Mouse (Mus musculus) G1E (cell line): ENCODE results near the gene Cpne8. TPM values are rescaled to one million over a fixed set of nuclear protein-coding genes. Genes with fewer than 3 reads are reported as not detected.
"Not testable (repeated sequence)": the region's sequence is repeated elsewhere in the genome, so short reads cannot be mapped to it uniquely, and the experiment has no call there.

Source experiments
- ATAC-seq: 2 replicates; pipeline ENCODE4 v1.8.0; 2016; ENCODE audit warnings: mild to moderate bottlenecking; ENCODE audit not compliant: insufficient number of reproducible peaks, poor library complexity, low FRiP score, severe bottlenecking; ENCODE audit errors: extremely low read depth
- DNase-seq: peaks from one replicate; pipeline ENCODE4 v3.0.0; 2012; ENCODE audit warnings: low spot score
- H3K27me3 ChIP-seq: 2 replicates; pipeline ENCODE4 v1.6.1; 2012; ENCODE audit warnings: mild to moderate bottlenecking, low read length, inconsistent platforms; ENCODE audit not compliant: insufficient read depth
- H3K36me3 ChIP-seq: replicated peaks from 2 replicates; pipeline ENCODE3; 2012; ENCODE audit warnings: mild to moderate bottlenecking, inconsistent platforms
- H3K4me1 ChIP-seq: 2 replicates; pipeline ENCODE4 v1.6.1; 2012; ENCODE audit warnings: low read depth, low read length, inconsistent platforms, mixed read lengths; ENCODE audit not compliant: insufficient read depth
- H3K4me3 ChIP-seq: 2 replicates; pipeline ENCODE4 v1.5.1; 2012; ENCODE audit warnings: low read depth, mild to moderate bottlenecking, inconsistent platforms, low read length, moderate library complexity, mixed read lengths
- H3K9me3 ChIP-seq: replicated peaks from 2 replicates; pipeline ENCODE4 v1.6.1; 2012; ENCODE audit warnings: inconsistent platforms
- CTCF ChIP-seq: IDR thresholded peaks from 2 replicates; pipeline ENCODE4 v1.5.1; 2012; ENCODE audit warnings: low read depth, low read length, inconsistent platforms, mixed read lengths
- GATA1 ChIP-seq: IDR thresholded peaks from 2 replicates; pipeline ENCODE4 v1.6.1; 2012; ENCODE audit warnings: borderline replicate concordance, low read length, inconsistent platforms, mixed read lengths
- GATA2 ChIP-seq: IDR thresholded peaks from 2 replicates; pipeline ENCODE4 v1.6.1; 2012; ENCODE audit warnings: low read depth, low read length, inconsistent platforms, borderline replicate concordance
- POLR2AphosphoS5 ChIP-seq: IDR thresholded peaks from 2 replicates; pipeline ENCODE4 v1.6.1; 2012; ENCODE audit warnings: low read depth, low read length, inconsistent platforms; ENCODE audit not compliant: insufficient replicate concordance
- TAL1 ChIP-seq: conservative IDR thresholded peaks from 2 replicates; pipeline ENCODE4 v1.6.1; 2012; ENCODE audit warnings: low read depth, low read length, inconsistent platforms, mixed read lengths
- polyA plus RNA-seq: library from polyadenylated mRNA; stranded (reverse); fragments of >175 nt; gene quantifications from 2 replicates; pipeline ENCODE4 v1.2.3, GENCODE M21; 2012
- total RNA-seq, 2 experiments: library from RNA; stranded (forward) in 1 of 2; stranded (reverse) in 1 of 2; fragments of 200-1000 nt in 1 of 2; fragments of >200 nt in 1 of 2; fragmentation: Nextera tagmentation in 1 of 2; gene quantifications; 2 replicates each; pipeline ENCODE4 v1.2.3; 2014 to 2017

Cpne8 gene
- total and polyA plus RNA-seq, 3 experiments, result 0.05 TPM; not detected in 2

- peaks cover 9% of the 10 kb centered on the region for H3K9me3 ChIP-seq
- H3K4me1 ChIP-seq, result no peaks in the 10 kb centered on the region
- no peak overlapping the region for H3K4me3 ChIP-seq
- no peaks in the 10 kb centered on the region for H3K36me3 ChIP-seq
- TF ChIP-seq TAL1 (no peak), GATA2 (no peak), POLR2AphosphoS5 (no peak), CTCF (no peak), GATA1 (no peak)
- ATAC-seq (no peak), DNase-seq (no peak)
- no peaks in the 10 kb centered on the region for H3K27me3 ChIP-seq
Observed at GRCm38 (mm10) chr15:90512769-90513168, 166.5 kb downstream of the Cpne8 start.

- ATAC-seq (no peak), DNase-seq (no peak)
- Histone ChIP-seq H3K9me3 (peaks cover 5% of the 10 kb centered on the region), H3K36me3 (no peaks in the 10 kb centered on the region), H3K4me3 (no peak overlapping the region), H3K4me1 (no peaks in the 10 kb centered on the region), H3K27me3 (no peaks in the 10 kb centered on the region)
- TF ChIP-seq CTCF, result no peak
- no peak for TF ChIP-seq GATA1
- TF ChIP-seq POLR2AphosphoS5, result no peak
- TF ChIP-seq TAL1, result no peak
- no peak for TF ChIP-seq GATA2
Observed at GRCm38 (mm10) chr15:90497080-90497479, 182.2 kb downstream of the Cpne8 start.

- DNase-seq, result no peak
- Histone ChIP-seq H3K9me3 (peaks cover 2% of the 10 kb centered on the region), H3K36me3 (no peaks in the 10 kb centered on the region), H3K27me3 (no peaks in the 10 kb centered on the region), H3K4me1 (no peaks in the 10 kb centered on the region), H3K4me3 (no peak overlapping the region)
- ATAC-seq, result no peak
- TF ChIP-seq GATA2 (no peak), POLR2AphosphoS5 (no peak)
Observed at GRCm38 (mm10) chr15:90491558-90491957, 187.7 kb downstream of the Cpne8 start.

GRCm38 (mm10) chr15:90490186-90490585 is 189.0 kb downstream of the Cpne8 start:
- Histone ChIP-seq H3K27me3 (no peaks in the 10 kb centered on the region), H3K4me1 (no peaks in the 10 kb centered on the region), H3K4me3 (no peak overlapping the region), H3K36me3 (no peaks in the 10 kb centered on the region), H3K9me3 (peaks cover 2% of the 10 kb centered on the region)
- TF ChIP-seq GATA1, result no peak
- TF ChIP-seq POLR2AphosphoS5, result no peak
- no peak for TF ChIP-seq TAL1
- TF ChIP-seq GATA2, result no peak
- TF ChIP-seq CTCF, result no peak
- no peak for ATAC-seq
- DNase-seq, result no peak

- not testable (repeated sequence) for ATAC-seq, DNase-seq, H3K36me3 ChIP-seq, H3K4me1 ChIP-seq, H3K9me3 ChIP-seq, H3K4me3 ChIP-seq, H3K27me3 ChIP-seq
Observed at GRCm38 (mm10) chr15:90470561-90470960, 208.7 kb downstream of the Cpne8 start.

GRCm38 (mm10) chr15:90463281-90463680 is 216.0 kb downstream of the Cpne8 start:
- Histone ChIP-seq H3K4me3 (no peak overlapping the region), H3K9me3 (peaks cover 5% of the 10 kb centered on the region; the same call in 1 of the 2 replicates), H3K27me3 (no peaks in the 10 kb centered on the region), H3K36me3 (no peaks in the 10 kb centered on the region), H3K4me1 (no peaks in the 10 kb centered on the region)
- DNase-seq (no peak), ATAC-seq (no peak)
- no peak for TF ChIP-seq GATA1
- TF ChIP-seq TAL1, result no peak
- no peak for TF ChIP-seq POLR2AphosphoS5
- TF ChIP-seq CTCF, result no peak

GRCm38 (mm10) chr15:90446076-90446475 is 233.2 kb downstream of the Cpne8 start:
- DNase-seq, result no peak
- no peaks in the 10 kb centered on the region for H3K4me1 ChIP-seq
- no peak for TF ChIP-seq GATA1
- no peak for TF ChIP-seq TAL1
- no peak for TF ChIP-seq GATA2
- TF ChIP-seq POLR2AphosphoS5, result no peak
- no peak for TF ChIP-seq CTCF
- H3K36me3 ChIP-seq, result no peaks in the 10 kb centered on the region
- no peak for ATAC-seq
- H3K27me3 ChIP-seq, result no peaks in the 10 kb centered on the region
- H3K4me3 ChIP-seq, result no peak overlapping the region
- 0 out of 2 replicates have a peak, but pooled peaks cover 2% of the 10 kb centered on the region for H3K9me3 ChIP-seq
